Mouse (Mus musculus) liver, adult 2 months (tissue): Measurements from ENCODE around the gene 1700001K19Rik.

Experiments used
- CTCF ChIP-seq: fragments of 200-500 bp; IDR thresholded peaks from 2 replicates; pipeline ENCODE4 v1.5.1; 2011; ENCODE audit warnings: low read depth, low read length, control low read depth
- POLR2A ChIP-seq: fragments of 200-500 bp; IDR thresholded peaks from 2 replicates; pipeline ENCODE4 v1.6.1; 2011; ENCODE audit warnings: low read length, control low read depth; ENCODE audit not compliant: insufficient read depth; ENCODE audit errors: extremely low read depth

- TF ChIP-seq POLR2A, result no peak
- TF ChIP-seq CTCF, result no peak
Observed at GRCm38 (mm10) chr12:110636293-110636692, 46.1 kb downstream of the 1700001K19Rik start.
